In genomic region chr16:87128230-87128629, GRCm38 (mm10) we compare ENCODE assay signal across 8 mouse cellular contexts.
A peak's percentile ranks its signal among the peaks of the same experiment; 100 is the strongest.
DNase-seq lines count a peak whose midpoint lies in the region; ATAC-seq and TF ChIP-seq lines count a peak whose summit lies in the region.

No protein-coding gene starts in this region.

- H3K27ac ChIP-seq in lung, embryonic 15.5 days: peak overlapping the region; percentile 52
- H3K27ac ChIP-seq in thymus, adult 2 months (ENCODE audit: control insufficient read depth, insufficient read depth, low read length): no peak overlapping the region

- no peaks in the 10 kb centered on the region for H3K27me3 ChIP-seq in lung, embryonic 15.5 days
- H3K27me3 ChIP-seq in thymus, adult 2 months (ENCODE audit: control insufficient read depth, insufficient read depth, low read length): no peaks in the 10 kb centered on the region

- TF ChIP-seq POLR2A in thymus, adult 2 months (IDR thresholded peaks at IDR 0.05; ENCODE audit: control insufficient read depth, extremely low read depth, insufficient read depth, low read length, poor library complexity): no peak

- no peak overlapping the region for H3K9ac ChIP-seq in lung, embryonic 15.5 days

- no peak overlapping the region; the same call in 1 of the 2 replicates for H3K4me3 ChIP-seq in lung, embryonic 15.5 days
- H3K4me3 ChIP-seq in thymus, adult 2 months (ENCODE audit: control insufficient read depth, insufficient read depth, low read length): no peak overlapping the region

- peak; percentile 74 for ATAC-seq in lung, embryonic 15.5 days (ENCODE audit: borderline replicate concordance, extremely low read depth, low FRiP score, low TSS enrichment)

- no peaks in the 10 kb centered on the region for H3K9me3 ChIP-seq in lung, embryonic 15.5 days

- TF ChIP-seq CTCF in thymus, adult 2 months (IDR thresholded peaks at IDR 0.05; ENCODE audit: borderline replicate concordance, control insufficient read depth, extremely low read depth, insufficient read depth, low read length, poor library complexity): no peak

- DNase-seq in cerebellum, postnatal 25 days: peak; percentile 8 to 22
- no peak for DNase-seq in cerebellum, adult 11 months
- peak; percentile 38 for DNase-seq in ZHBTc4 (ENCODE audit: low read depth, low spot score)
- DNase-seq in heart, adult 18-20 months: peak; percentile 51 to 81
- DNase-seq in kidney, adult 9 months: peak; percentile 17
- DNase-seq in right cerebral cortex, postnatal 4 days: peak; percentile 33
- no peak for DNase-seq in thymus, adult 2 months

- 58% methylated on average over 13 of the region's 13 CpGs for WGBS in lung, embryonic 15.5 days
- 38% methylated on average over 13 of the region's 13 CpGs for WGBS in thymus, adult 2 months

- H3K4me1 ChIP-seq in lung, embryonic 15.5 days: no peaks in the 10 kb centered on the region
- H3K4me1 ChIP-seq in thymus, adult 2 months (replicated peaks; ENCODE audit: control insufficient read depth, insufficient read depth, low read length): no peaks in the 10 kb centered on the region

- no peaks in the 10 kb centered on the region for H3K36me3 ChIP-seq in lung, embryonic 15.5 days
- H3K36me3 ChIP-seq in thymus, adult 2 months (ENCODE audit: control insufficient read depth, insufficient read depth, low read length): no peaks in the 10 kb centered on the region

- peak overlapping the region; percentile 21 for H3K4me2 ChIP-seq in lung, embryonic 15.5 days

Comparison
In these comparisons a context has a peak if more than half of its experiments do, and no peak if none do; other contexts are left out.
1. DNase-seq: peak in cerebellum, postnatal 25 days (2 of 2), ZHBTc4 (single experiment), heart, adult 18-20 months (2 of 2), kidney, adult 9 months (single experiment) and right cerebral cortex, postnatal 4 days (single experiment); none in cerebellum, adult 11 months (single experiment) and thymus, adult 2 months (single experiment).